Mouse (Mus musculus) myocyte (in vitro differentiated cells): ENCODE results near the gene Abt1. TPM values are rescaled to one million over a fixed set of nuclear protein-coding genes. Genes with fewer than 3 reads are reported as not detected.
A peak's percentile ranks its signal among the peaks of the same experiment; 100 is the strongest.

Experiments used
- H3K27me3 ChIP-seq: one replicate; pipeline ENCODE4 v1.6.1; 2011; ENCODE audit not compliant: control insufficient read depth, insufficient read depth, insufficient read length
- H3K36me3 ChIP-seq: one replicate; pipeline ENCODE4 v1.6.1; 2011; ENCODE audit not compliant: control insufficient read depth, insufficient read depth
- H3K4me2 ChIP-seq: one replicate; pipeline ENCODE4 v1.6.1; 2011; ENCODE audit warnings: low read depth, control low read depth
- H3K4me3 ChIP-seq: one replicate; pipeline ENCODE4 v1.5.1; 2011; ENCODE audit warnings: mild to moderate bottlenecking, control low read depth, moderate library complexity
- H3K79me2 ChIP-seq: one replicate; pipeline ENCODE4 v1.6.1; 2011; ENCODE audit not compliant: control insufficient read depth, insufficient read depth
- H3ac ChIP-seq: one replicate; pipeline ENCODE4 v1.6.1; 2011; ENCODE audit not compliant: control insufficient read depth, insufficient read length
- CEBPB ChIP-seq: IDR thresholded peaks from 2 replicates; pipeline ENCODE4 v1.6.1; 2011; ENCODE audit warnings: mild to moderate bottlenecking, moderate library complexity; ENCODE audit not compliant: poor library complexity, insufficient read depth, severe bottlenecking
- E2F4 ChIP-seq: IDR thresholded peaks from one replicate; pipeline ENCODE4 v1.6.1; 2011; ENCODE audit warnings: mild to moderate bottlenecking, control low read depth, moderate library complexity; ENCODE audit not compliant: insufficient read depth
- MAX ChIP-seq: IDR thresholded peaks from one replicate; pipeline ENCODE4 v1.6.1; 2011; ENCODE audit warnings: low read depth, mild to moderate bottlenecking, control low read depth
- MYOD1 ChIP-seq, 3 experiments: IDR thresholded peaks; one replicate each; pipeline ENCODE4 v1.6.1; 2011; ENCODE audit warnings: control low read depth in 2 of 3, low read depth in 2 of 3, mild to moderate bottlenecking in 2 of 3, moderate library complexity in 1 of 3; ENCODE audit not compliant: insufficient read length in 2 of 3, control insufficient read depth in 1 of 3
- MYOG ChIP-seq, 3 experiments: IDR thresholded peaks; one replicate each; pipeline ENCODE4 v1.6.1; 2011; ENCODE audit warnings: control low read depth in 2 of 3, low read depth in 2 of 3, mild to moderate bottlenecking in 2 of 3; ENCODE audit not compliant: insufficient read length in 2 of 3, control insufficient read depth in 1 of 3, insufficient read depth in 1 of 3
- POLR2A ChIP-seq: IDR thresholded peaks from one replicate; pipeline ENCODE4 v1.6.1; 2011; ENCODE audit warnings: low read depth, mild to moderate bottlenecking, control low read depth, moderate library complexity; ENCODE audit not compliant: insufficient read length
- POLR2AphosphoS2 ChIP-seq: IDR thresholded peaks from one replicate; pipeline ENCODE4 v1.6.1; 2011; ENCODE audit warnings: low read depth, control low read depth; ENCODE audit not compliant: insufficient read length
- REST ChIP-seq: IDR thresholded peaks from one replicate; pipeline ENCODE4 v1.6.1; 2011; ENCODE audit warnings: mild to moderate bottlenecking, control low read depth, moderate library complexity; ENCODE audit not compliant: insufficient read depth, insufficient read length
- SRF ChIP-seq: IDR thresholded peaks from one replicate; pipeline ENCODE4 v1.6.1; 2011; ENCODE audit warnings: low read depth; ENCODE audit not compliant: control insufficient read depth, insufficient read length
- TCF12 ChIP-seq: IDR thresholded peaks from one replicate; pipeline ENCODE4 v1.6.1; 2011; ENCODE audit warnings: mild to moderate bottlenecking, control low read depth; ENCODE audit not compliant: poor library complexity, insufficient read depth, severe bottlenecking
- TCF3 ChIP-seq: IDR thresholded peaks from one replicate; pipeline ENCODE4 v1.6.1; 2011; ENCODE audit warnings: low read depth, control low read depth; ENCODE audit not compliant: insufficient read length
- USF1 ChIP-seq: IDR thresholded peaks from one replicate; pipeline ENCODE4 v1.6.1; 2011; ENCODE audit warnings: low read depth, mild to moderate bottlenecking, control low read depth, moderate library complexity
- polyA plus RNA-seq: library from polyadenylated mRNA; unstranded; fragments of >200 nt; fragmentation: generic; extraction: Trizol; gene quantifications from one replicate; pipeline ENCODE4 v1.2.1, GENCODE M21; 2012; ENCODE audit warnings: missing spikeins

The Abt1 gene
- polyA plus RNA-seq, 1 experiment = 7.4 TPM

DNA sequence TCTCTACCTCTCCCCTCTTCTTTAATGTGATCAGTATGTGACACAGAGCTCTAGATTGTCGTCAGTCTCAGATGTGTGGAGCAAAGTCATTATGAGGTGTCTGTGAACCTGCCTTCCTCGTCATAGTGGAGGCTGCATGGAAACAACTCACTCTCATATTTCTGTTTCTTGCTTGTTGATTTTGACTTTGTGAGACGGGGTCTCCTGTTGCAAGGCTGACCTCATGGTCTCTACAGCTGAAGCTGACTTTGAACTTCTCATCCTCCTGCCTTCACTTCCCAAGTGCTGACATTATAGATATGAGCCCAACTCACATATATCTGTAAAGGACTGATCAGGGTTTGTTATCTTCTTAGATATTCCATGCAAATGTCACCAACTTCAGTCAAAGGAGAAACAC is 25.1 kb upstream of the Abt1 start:
- H3K36me3 ChIP-seq = no peaks in the 10 kb centered on the region
- no peaks in the 10 kb centered on the region for H3K79me2 ChIP-seq
- no peak for TF ChIP-seq POLR2A
- TF ChIP-seq USF1 = no peak
- TF ChIP-seq POLR2AphosphoS2 = no peak
- no peak for TF ChIP-seq TCF12
- TF ChIP-seq MAX = no peak
- no peak for TF ChIP-seq MYOD1 (IDR thresholded peaks at IDR 0.05; ENCODE audit: control insufficient read depth in 1 of 3, insufficient read length in 2 of 3, low read depth in 2 of 3)
- no peak for TF ChIP-seq CEBPB
- TF ChIP-seq E2F4 = no peak
- TF ChIP-seq SRF = no peak
- TF ChIP-seq TCF3 = no peak
- TF ChIP-seq MYOG (IDR thresholded peaks at IDR 0.05; ENCODE audit: control insufficient read depth in 1 of 3, insufficient read depth in 1 of 3, insufficient read length in 2 of 3, low read depth in 2 of 3) = no peak
- no peak for TF ChIP-seq REST
- no peak overlapping the region for H3ac ChIP-seq
- H3K27me3 ChIP-seq = no peaks in the 10 kb centered on the region
- H3K4me3 ChIP-seq = peak overlapping the region; percentile 39
- peak overlapping the region; percentile 84 for H3K4me2 ChIP-seq

DNA sequence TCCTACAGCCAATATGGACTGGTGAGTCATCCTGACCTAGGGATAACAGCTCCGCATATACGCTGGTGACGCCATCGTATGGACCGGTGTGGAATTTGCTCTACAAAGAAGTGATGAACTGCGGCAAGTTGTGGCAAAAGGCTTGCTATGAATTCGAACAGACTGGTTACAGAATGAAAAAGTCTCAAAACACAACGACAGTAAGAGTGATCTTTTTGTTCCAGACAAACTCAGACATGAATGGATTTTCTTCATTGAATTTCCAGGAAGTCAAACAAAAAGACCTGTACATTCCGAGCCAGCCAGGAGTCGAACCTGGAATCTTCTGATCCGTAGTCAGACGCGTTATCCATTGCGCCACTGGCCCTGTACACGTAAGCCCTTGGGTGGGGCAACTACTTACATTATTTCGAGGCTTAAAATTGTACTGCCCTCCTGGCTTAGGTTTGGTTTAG is 22.9 kb upstream of the Abt1 start:
- TF ChIP-seq MAX (no peak), CEBPB (peak; percentile 57; the same call in 1 of the 2 replicates)
- Histone ChIP-seq H3K36me3 (no peaks in the 10 kb centered on the region), H3ac (no peak overlapping the region)

GRCm38 (mm10) chr13:23445561-23446320 is 22.1 kb upstream of the Abt1 start:
- no peaks in the 10 kb centered on the region for H3K79me2 ChIP-seq
- no peaks in the 10 kb centered on the region for H3K27me3 ChIP-seq
- peak overlapping the region; percentile 22 for H3ac ChIP-seq
- peak overlapping the region; percentile 90 for H3K4me2 ChIP-seq
- H3K4me3 ChIP-seq = peak overlapping the region; percentile 67
- peak; percentile 67 for TF ChIP-seq POLR2A
- TF ChIP-seq POLR2AphosphoS2 = peak; percentile 45
- no peak for TF ChIP-seq TCF12
- TF ChIP-seq E2F4 = no peak
- no peak for TF ChIP-seq TCF3
- no peaks in the 10 kb centered on the region for H3K36me3 ChIP-seq

More for the DNA sequence above, 22.9 kb upstream of the Abt1 start:
- peak overlapping the region; percentile 85 for H3K4me2 ChIP-seq
- no peaks in the 10 kb centered on the region for H3K79me2 ChIP-seq
- peak overlapping the region; percentile 67 for H3K4me3 ChIP-seq
- no peaks in the 10 kb centered on the region for H3K27me3 ChIP-seq

GRCm38 (mm10) chr13:23445156-23445555 is 21.5 kb upstream of the Abt1 start:
- TF ChIP-seq TCF12 = no peak
- peak overlapping the region; percentile 22 for H3ac ChIP-seq
- H3K36me3 ChIP-seq = no peaks in the 10 kb centered on the region
- peak overlapping the region; percentile 90 for H3K4me2 ChIP-seq
- H3K4me3 ChIP-seq = peak overlapping the region; percentile 67
- no peaks in the 10 kb centered on the region for H3K27me3 ChIP-seq
- no peaks in the 10 kb centered on the region for H3K79me2 ChIP-seq

DNA sequence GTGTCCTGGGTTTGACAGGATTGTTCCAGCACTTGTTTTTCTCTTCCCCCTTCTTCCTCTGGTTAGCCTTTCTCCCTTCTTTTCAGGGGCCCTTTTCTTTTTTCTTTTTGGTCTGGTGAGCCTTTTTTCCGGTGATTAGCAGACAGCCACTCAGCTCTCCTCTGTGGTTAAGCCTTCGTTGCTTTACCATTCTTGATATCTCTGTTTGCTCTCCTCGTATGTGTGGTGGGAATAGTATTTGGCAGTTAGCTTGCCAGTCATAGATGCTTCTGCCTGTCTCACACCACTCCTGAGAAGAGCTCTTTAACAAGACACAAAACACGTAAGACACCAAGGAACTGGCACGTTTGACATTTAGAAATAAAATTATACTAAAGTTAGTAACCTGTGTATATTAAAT is 20.8 kb upstream of the Abt1 start:
- peak overlapping the region; percentile 67 for H3K4me3 ChIP-seq

More for the DNA sequence above, 20.8 kb upstream of the Abt1 start:
- Histone ChIP-seq H3K79me2 (no peaks in the 10 kb centered on the region), H3K27me3 (no peaks in the 10 kb centered on the region), H3ac (no peak overlapping the region), H3K36me3 (no peaks in the 10 kb centered on the region), H3K4me2 (peak overlapping the region; percentile 90)
- TF ChIP-seq TCF3 (no peak), MYOG (IDR thresholded peaks at IDR 0.05; ENCODE audit: control insufficient read depth in 1 of 3, insufficient read depth in 1 of 3, insufficient read length in 2 of 3, low read depth in 2 of 3) (no peak), REST (no peak), CEBPB (no peak), POLR2A (no peak), SRF (no peak), MYOD1 (IDR thresholded peaks at IDR 0.05; ENCODE audit: control insufficient read depth in 1 of 3, insufficient read length in 2 of 3, low read depth in 2 of 3) (no peak), E2F4 (no peak), MAX (no peak), USF1 (no peak), POLR2AphosphoS2 (no peak), TCF12 (no peak)
